Mouse (Mus musculus) macrophage (primary cell): ENCODE results near the gene Gm4779. TPM values are rescaled to one million over a fixed set of nuclear protein-coding genes. Genes with fewer than 3 reads are reported as not detected.

Experiments
- H3K27ac ChIP-seq: fragments of 350-480 bp; formaldehyde crosslinking; 2 replicates; pipeline ENCODE4 v1.9.0; 2021
- H3K36me3 ChIP-seq: fragments of 350-480 bp; formaldehyde crosslinking; 2 replicates; pipeline ENCODE4 v1.9.0; 2021; ENCODE audit errors: inconsistent target
- H3K4me3 ChIP-seq: fragments of 350-480 bp; formaldehyde crosslinking; 2 replicates; pipeline ENCODE4 v1.9.0; 2021; ENCODE audit errors: inconsistent target
- H3K79me2 ChIP-seq: fragments of 350-480 bp; formaldehyde crosslinking; 2 replicates; pipeline ENCODE4 v1.9.0; 2021; ENCODE audit errors: inconsistent target
- WGBS: methylation state at CpG from one replicate; pipeline ENCODE4 v1.1.7; 2026; ENCODE audit warnings: inconsistent platforms; ENCODE audit not compliant: missing documents; 5-methylcytosine and 5-hydroxymethylcytosine counted together
- polyA plus RNA-seq: library from polyadenylated mRNA; stranded (reverse); fragments of 250-400 nt; gene quantifications from 3 replicates; pipeline ENCODE4 v1.2.4, GENCODE M21; 2018; ENCODE audit warnings: inconsistent platforms

Gm4779 gene
- polyA plus RNA-seq, 1 experiment from 2014 or later = not detected

- Histone ChIP-seq H3K4me3 (no peak overlapping the region), H3K36me3 (no peaks in the 10 kb centered on the region), H3K79me2 (no peaks in the 10 kb centered on the region), H3K27ac (no peak overlapping the region)
- WGBS = 32% methylated on average over 6 of the region's 6 CpGs
Observed at GRCm38 (mm10) chrX:101740335-101741063, 53.7 kb downstream of the Gm4779 start.

Other genes starting within 250 kb of the Gm4779 start
- gene Ogt, start 154.4 kb downstream of the Gm4779 start, polyA plus RNA-seq = 37.6 to 116 TPM (median 41.1 TPM) in 3 replicates
- gene Cxcr3, start 60.2 kb downstream of the Gm4779 start, polyA plus RNA-seq = 4.9 to 10.7 TPM (median 5.8 TPM) in 3 replicates
- gene 8030474K03Rik, start 233 bp upstream of the Gm4779 start, polyA plus RNA-seq = not detected in 3 replicates
- gene Nhsl2, start 55.0 kb upstream of the Gm4779 start, polyA plus RNA-seq = 1.6 to 2.7 TPM (median 2.4 TPM) in 3 replicates